Mouse (Mus musculus) embryonic stem cell, embryonic (primary cell): ENCODE data around the gene Eif3d.

Experiments used
- CTCF ChIA-PET, 4 experiments: fragments of 300-600 bp in 2 of 4; fragments of 350-600 bp in 2 of 4; sonication (Branson Sonifier 250); formaldehyde crosslinking; loops; one replicate each; lab custom pipeline; 2022; ENCODE audit warnings: inconsistent platforms in 2 of 4; lab: Charles Lee
- POLR2A ChIA-PET, 4 experiments: fragments of 300-600 bp in 2 of 4; fragments of 350-600 bp in 2 of 4; sonication (Branson Sonifier 250); formaldehyde crosslinking; loops; one replicate each; lab custom pipeline; 2022; ENCODE audit warnings: antibody characterized with exemption in 4 of 4, inconsistent platforms in 1 of 4; lab: Charles Lee

The Eif3d gene

GRCm38 (mm10) chr15:77960693-77961092 is 9.9 kb downstream of the Eif3d start:
- POLR2A ChIA-PET: interaction anchor here in 2 of 4 experiments (6.9 to 11.9 kb wide), 2 partner anchors 8 to 9 kb away, joined by 100 to 213 read pairs; partner anchors contain the start of gene Eif3d (in 2 of the 2)
- CTCF ChIA-PET: no interaction called here

DNA sequence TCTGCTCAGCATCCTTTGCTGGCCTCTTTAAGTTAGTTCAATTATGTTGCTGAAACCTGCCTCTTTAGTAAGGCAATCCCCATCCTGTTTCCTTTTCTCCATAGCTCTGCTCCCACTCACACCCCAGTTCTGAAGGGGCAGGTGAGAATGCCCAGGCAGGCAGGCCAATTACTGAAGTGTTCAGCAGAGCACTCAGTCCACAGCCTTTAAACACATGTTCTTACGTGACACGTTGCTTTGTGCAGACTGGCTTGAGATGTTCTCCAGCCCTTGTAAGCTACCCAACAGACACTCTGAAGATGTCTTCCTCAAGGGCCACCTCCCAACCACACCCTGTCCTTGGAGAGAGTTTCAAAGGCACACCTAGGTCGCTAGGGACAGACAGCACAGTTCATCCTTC is 12.5 kb downstream of the Eif3d start:
- POLR2A ChIA-PET: interaction anchor here (0.7 to 11.9 kb wide), 22 partner anchors 10 to 990 kb away, joined by 3 to 213 read pairs (median 5); partner anchors contain the start of genes Eif3d (in 4 of the 4), Txn2 (in 2 of the 4) and Myh9 (in 1 of the 4)

GRCm38 (mm10) chr15:77957625-77958024 is 13.0 kb downstream of the Eif3d start:
- ChIA-PET POLR2A (interaction anchor here (0.7 to 11.9 kb wide), 31 partner anchors 8 to 990 kb away, joined by 3 to 213 read pairs (median 4); partner anchors contain the start of genes Eif3d (in 4 of the 4), Txn2 (in 2 of the 4), Ift27 (in 1 of the 4) and Myh9 (in 1 of the 4)), CTCF (interaction anchor here in 3 of 4 experiments (0.6 to 3.2 kb wide), 5 partner anchors 8 to 624 kb away, joined by 3 to 16 read pairs (median 3); no protein-coding TSS in a partner anchor)

More for the DNA sequence above, 12.5 kb downstream of the Eif3d start:
- CTCF ChIA-PET: interaction anchor here in 2 of 4 experiments (0.6 to 2.3 kb wide), 4 partner anchors 8 to 624 kb away, joined by 3 to 11 read pairs (median 3); no protein-coding TSS in a partner anchor

- POLR2A ChIA-PET: interaction anchor here (0.6 to 11.9 kb wide), 33 partner anchors 9 to 627 kb away, joined by 3 to 213 read pairs (median 5); partner anchors contain the start of genes Eif3d (in 4 of the 4), Ift27 (in 2 of the 4), Txn2 (in 2 of the 4) and Myh9 (in 1 of the 4)
- CTCF ChIA-PET: interaction anchor here (0.5 to 3.2 kb wide), 12 partner anchors 8 to 803 kb away, joined by 3 to 16 read pairs (median 4); no protein-coding TSS in a partner anchor
These were observed 14.2 kb downstream of the Eif3d start, which contains the start of gene Foxred2 for GRCm38 (mm10) chr15:77956404-77956901. Foxred2 (minus strand) TSS chr15:77956722.

GRCm38 (mm10) chr15:77955440-77956403 is 14.9 kb downstream of the Eif3d start:
- POLR2A ChIA-PET: interaction anchor here (0.6 to 11.9 kb wide), 27 partner anchors 8 to 628 kb away, joined by 3 to 213 read pairs (median 4); partner anchors contain the start of genes Eif3d (in 4 of the 4), Ift27 (in 2 of the 4) and Txn2 (in 1 of the 4)
- CTCF ChIA-PET: interaction anchor here in 3 of 4 experiments (0.5 to 3.2 kb wide), 7 partner anchors 9 to 284 kb away, joined by 3 to 16 read pairs (median 6); no protein-coding TSS in a partner anchor

DNA sequence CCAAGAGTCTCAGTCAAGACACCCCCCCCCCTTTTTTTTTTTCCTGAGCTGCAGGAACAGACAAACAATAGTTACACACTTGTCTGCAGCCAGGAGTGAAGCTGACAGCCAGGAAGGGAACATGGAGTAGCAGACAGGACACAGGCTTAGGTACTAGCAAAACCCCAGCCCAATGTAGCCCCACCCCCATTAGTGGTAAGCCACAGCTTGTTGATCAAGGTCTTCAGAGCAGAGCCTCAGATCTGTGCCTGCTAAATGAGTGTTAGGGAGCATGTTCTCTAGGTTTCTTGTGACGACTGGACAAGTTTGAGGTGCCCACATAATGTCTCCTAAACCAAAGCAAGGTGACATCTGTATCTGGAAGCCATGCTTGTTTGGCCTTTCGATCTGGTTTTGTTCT is 16.3 kb downstream of the Eif3d start:
- ChIA-PET POLR2A (interaction anchor here in 3 of 4 experiments (0.6 to 11.9 kb wide), 5 partner anchors 11 to 217 kb away, joined by 3 to 213 read pairs (median 5); partner anchors contain the start of gene Eif3d (in 2 of the 3)), CTCF (interaction anchor here in 1 of 4 experiments (1.3 kb wide), 1 partner anchor 20 kb away, joined by 4 read pairs; no protein-coding TSS in a partner anchor)

DNA sequence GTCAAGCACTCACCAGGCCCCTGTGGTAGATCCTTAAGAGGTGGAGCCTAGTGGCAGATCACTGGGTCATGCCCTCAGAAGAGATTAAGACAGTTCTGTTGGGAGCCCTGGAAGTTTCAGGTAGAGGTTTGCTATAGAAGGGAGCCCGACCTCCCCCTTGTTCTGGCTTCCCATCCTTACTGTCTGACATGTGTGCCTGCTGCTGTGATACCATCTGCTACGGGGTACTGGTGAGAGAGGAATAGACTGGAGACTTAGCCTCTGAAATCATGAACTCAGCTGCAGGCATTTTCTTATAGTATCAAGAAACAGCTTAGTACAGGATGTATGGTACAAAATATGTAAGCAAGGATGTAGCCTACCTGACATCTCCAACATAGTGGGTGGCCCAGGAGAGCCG is 17.7 kb downstream of the Eif3d start:
- CTCF ChIA-PET: interaction anchor here in 1 of 4 experiments (0.6 kb wide), 1 partner anchor 21 kb away, joined by 3 read pairs; no protein-coding TSS in a partner anchor

DNA sequence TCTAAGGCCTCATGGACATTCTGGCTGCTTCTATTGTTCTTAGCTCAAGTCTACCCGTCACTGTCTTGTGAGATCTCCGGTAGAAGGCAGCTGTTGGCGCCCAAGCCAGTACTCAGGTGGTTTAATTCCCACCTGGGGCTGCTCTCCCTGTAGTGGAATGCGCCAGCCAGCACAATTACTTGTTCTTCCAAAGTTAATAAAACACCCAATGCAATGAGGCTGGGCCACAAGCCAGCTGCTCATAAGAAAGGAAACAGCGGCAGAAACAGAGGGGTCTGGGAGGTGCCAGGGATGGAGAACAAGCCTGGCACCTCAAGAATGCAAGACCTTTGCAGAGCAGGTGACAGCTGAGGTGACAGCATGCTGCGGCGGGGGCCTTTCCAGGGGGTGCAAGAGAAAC is 21.6 kb downstream of the Eif3d start:
- ChIA-PET POLR2A (interaction anchor here in 2 of 4 experiments (0.6 to 3.6 kb wide), 4 partner anchors 8 to 22 kb away, joined by 3 to 11 read pairs (median 5); partner anchors contain the start of gene Eif3d (in 2 of the 2)), CTCF (interaction anchor here in 1 of 4 experiments (2.0 kb wide), 1 partner anchor 15 kb away, joined by 8 read pairs; no protein-coding TSS in a partner anchor)

More for the DNA sequence above, 17.7 kb downstream of the Eif3d start:
- POLR2A ChIA-PET: interaction anchor here in 1 of 4 experiments (11.9 kb wide), 1 partner anchor 16 kb away, joined by 213 read pairs; the partner anchor contains the start of gene Eif3d

DNA sequence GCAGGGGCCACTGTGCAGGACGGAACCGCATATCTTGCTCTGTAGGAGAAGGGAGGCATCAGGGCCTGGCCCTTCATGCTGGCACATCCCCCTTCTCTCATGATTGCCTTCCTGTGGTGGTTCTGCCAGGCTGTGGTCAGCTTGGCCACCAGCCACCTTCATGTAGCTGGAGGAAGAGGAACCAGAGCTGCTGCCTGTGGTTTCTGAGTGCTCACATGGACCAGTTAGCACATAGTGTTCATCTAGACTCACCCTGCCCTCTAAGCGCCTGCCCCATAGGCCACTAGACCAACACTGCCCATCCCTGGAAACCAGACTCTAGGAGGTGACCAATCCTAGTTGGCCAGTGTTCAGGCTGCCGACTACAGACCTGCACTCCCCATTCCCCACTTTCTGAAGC is 24.9 kb downstream of the Eif3d start:
- POLR2A ChIA-PET: interaction anchor here in 2 of 4 experiments (0.9 to 1.4 kb wide), 5 partner anchors 12 to 25 kb away, joined by 3 to 5 read pairs (median 3); partner anchors contain the start of gene Eif3d (in 2 of the 2)
- CTCF ChIA-PET: interaction anchor here in 1 of 4 experiments (1.9 kb wide), 1 partner anchor 12 kb away, joined by 8 read pairs; no protein-coding TSS in a partner anchor

GRCm38 (mm10) chr15:77941563-77941962 is 29.1 kb downstream of the Eif3d start:
- ChIA-PET POLR2A (no interaction called here), CTCF (interaction anchor here in 2 of 4 experiments (0.7 to 1.0 kb wide), 2 partner anchors 12 to 298 kb away, joined by 3 to 4 read pairs; no protein-coding TSS in a partner anchor)

- CTCF ChIA-PET: interaction anchor here in 2 of 4 experiments (0.6 to 1.6 kb wide), 3 partner anchors 21 to 301 kb away, joined by 3 to 5 read pairs (median 3); no protein-coding TSS in a partner anchor
These were observed 32.1 kb downstream of the Eif3d start for GRCm38 (mm10) chr15:77938516-77938915.

DNA sequence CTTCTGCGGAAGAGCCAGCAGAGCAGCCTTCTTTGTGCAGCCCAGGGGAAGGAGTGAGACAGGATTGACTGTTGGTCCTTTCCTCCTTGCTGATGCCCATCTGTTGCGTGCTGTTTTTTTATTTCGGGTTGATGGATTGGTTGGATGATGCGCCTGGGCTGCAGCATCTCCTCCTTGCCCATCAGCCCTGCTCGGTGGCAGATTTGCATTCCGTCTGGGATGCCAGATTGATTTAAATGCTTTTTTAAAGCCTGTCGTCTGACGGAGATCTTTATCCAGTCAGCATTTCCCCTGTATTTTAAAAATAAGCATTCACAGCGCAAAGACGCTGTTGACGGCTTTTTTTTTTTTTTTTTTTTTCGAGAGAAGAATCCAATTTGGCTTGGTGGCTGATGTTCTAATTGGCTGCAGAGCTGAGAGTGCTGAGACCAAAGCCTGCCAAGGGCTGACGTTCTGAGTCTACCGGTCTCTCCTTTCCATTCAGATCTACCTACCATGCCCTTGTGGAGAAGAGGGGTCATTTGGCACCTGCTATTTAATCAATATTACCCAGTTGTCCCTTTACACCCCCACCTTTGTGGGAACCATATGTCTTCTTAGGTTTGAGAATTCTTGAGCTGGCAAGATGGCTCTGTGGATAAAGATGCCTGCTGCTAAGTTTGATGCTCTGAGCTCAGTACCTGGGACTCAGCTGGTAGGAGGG is 34.8 kb downstream of the Eif3d start:
- POLR2A ChIA-PET: interaction anchor here in 3 of 4 experiments (0.6 to 3.4 kb wide), 6 partner anchors 35 to 1261 kb away, joined by 3 to 19 read pairs (median 4); partner anchors contain the start of gene Eif3d (in 1 of the 3)
- CTCF ChIA-PET: interaction anchor here in 3 of 4 experiments (0.6 to 5.2 kb wide), 5 partner anchors 34 to 304 kb away, joined by 3 to 42 read pairs (median 5); no protein-coding TSS in a partner anchor

More at GRCm38 (mm10) chr15:77938516-77938915, 32.1 kb downstream of the Eif3d start:
- POLR2A ChIA-PET: interaction anchor here in 1 of 4 experiments (1.0 to 2.2 kb wide), 2 partner anchors 10 to 31 kb away, joined by 7 to 13 read pairs; partner anchors contain the start of gene Eif3d

- CTCF ChIA-PET: interaction anchor here in 3 of 4 experiments (0.7 to 5.2 kb wide), 11 partner anchors 18 to 305 kb away, joined by 3 to 42 read pairs (median 6); partner anchors contain the start of gene Eif3d (in 1 of the 3)
- POLR2A ChIA-PET: interaction anchor here in 1 of 4 experiments (3.4 kb wide), 1 partner anchor 36 kb away, joined by 19 read pairs; the partner anchor contains the start of gene Eif3d
These were observed 35.6 kb downstream of the Eif3d start for GRCm38 (mm10) chr15:77934968-77935367.

DNA sequence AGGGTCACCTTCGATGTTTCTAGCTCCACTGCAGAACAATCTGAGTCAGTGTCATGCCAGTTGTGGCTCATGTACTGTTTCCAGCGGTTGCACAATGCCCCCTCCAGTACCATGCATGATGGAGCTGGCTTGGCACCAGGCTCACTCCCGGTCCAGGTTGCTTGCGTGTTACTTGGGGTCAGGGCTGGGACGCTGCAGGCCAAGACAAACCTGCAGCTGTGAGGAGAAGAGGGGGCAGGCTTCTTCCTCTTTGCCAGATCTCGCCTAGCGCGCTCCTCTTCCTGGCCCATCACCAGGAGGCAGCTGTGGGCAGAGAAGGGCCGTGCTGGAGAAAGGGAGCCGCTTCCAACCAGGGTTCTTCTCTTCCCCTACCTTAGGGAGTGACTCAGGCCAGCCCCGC is 36.3 kb downstream of the Eif3d start:
- CTCF ChIA-PET: interaction anchor here (0.5 to 5.2 kb wide), 54 partner anchors 11 to 677 kb away, joined by 3 to 42 read pairs (median 4); partner anchors contain the start of genes Foxred2 (in 3 of the 4), Apol8 (in 1 of the 4), Eif3d (in 1 of the 4) and Ncf4 (in 1 of the 4)
- POLR2A ChIA-PET: interaction anchor here in 3 of 4 experiments (0.5 to 3.4 kb wide), 11 partner anchors 11 to 895 kb away, joined by 3 to 19 read pairs (median 3); partner anchors contain the start of gene Eif3d (in 3 of the 3)

- POLR2A ChIA-PET: interaction anchor here in 3 of 4 experiments (0.6 to 3.4 kb wide), 13 partner anchors 10 to 167 kb away, joined by 3 to 19 read pairs (median 3); partner anchors contain the start of gene Eif3d (in 3 of the 3)
- CTCF ChIA-PET: interaction anchor here (0.5 to 5.2 kb wide), 55 partner anchors 12 to 1262 kb away, joined by 3 to 42 read pairs (median 4); partner anchors contain the start of genes Foxred2 (in 3 of the 4), Apol8 (in 1 of the 4), Eif3d (in 1 of the 4) and Ncf4 (in 1 of the 4)
These were observed 36.8 kb downstream of the Eif3d start for GRCm38 (mm10) chr15:77933770-77934169.
